Mouse (Mus musculus) c-Kit-negative CD71-positive TER-119-positive erythroid progenitor cells, embryonic 14.5 days (primary cell): ENCODE results near the gene Gm3448.
"Not testable (repeated sequence)": the region's sequence is repeated elsewhere in the genome, so short reads cannot be mapped to it uniquely, and the experiment has no call there.

ENCODE experiments used
- DNase-seq: peaks from one replicate; pipeline ENCODE4 v3.0.0-alpha.2; 2013; ENCODE audit warnings: low read depth, low spot score

Gene Gm3448

GRCm38 (mm10) chr17:15031414-15031813 lies 9.9 kb downstream of the Gm3448 start:
- not testable (repeated sequence) for DNase-seq

DNA sequence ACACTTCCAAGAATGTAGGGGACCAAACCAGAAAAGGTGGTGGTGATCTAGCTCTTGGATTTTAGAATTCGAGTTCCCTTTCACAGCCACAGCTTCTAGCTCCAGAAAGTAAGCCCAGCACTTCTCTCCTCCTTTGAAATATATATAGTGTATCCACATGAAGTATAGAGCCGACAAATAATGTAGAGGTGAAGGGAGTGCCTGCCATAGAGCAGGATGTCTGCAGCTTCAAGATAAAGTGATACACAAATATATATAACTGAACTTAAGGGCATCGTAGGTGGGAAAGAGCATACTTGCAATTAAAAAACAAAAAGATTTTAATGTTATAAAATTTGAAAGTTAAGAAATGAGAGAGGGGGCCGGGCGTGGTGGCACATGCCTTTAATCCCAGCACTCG lies 15.8 kb downstream of the Gm3448 start:
- DNase-seq = not testable (repeated sequence)

DNA sequence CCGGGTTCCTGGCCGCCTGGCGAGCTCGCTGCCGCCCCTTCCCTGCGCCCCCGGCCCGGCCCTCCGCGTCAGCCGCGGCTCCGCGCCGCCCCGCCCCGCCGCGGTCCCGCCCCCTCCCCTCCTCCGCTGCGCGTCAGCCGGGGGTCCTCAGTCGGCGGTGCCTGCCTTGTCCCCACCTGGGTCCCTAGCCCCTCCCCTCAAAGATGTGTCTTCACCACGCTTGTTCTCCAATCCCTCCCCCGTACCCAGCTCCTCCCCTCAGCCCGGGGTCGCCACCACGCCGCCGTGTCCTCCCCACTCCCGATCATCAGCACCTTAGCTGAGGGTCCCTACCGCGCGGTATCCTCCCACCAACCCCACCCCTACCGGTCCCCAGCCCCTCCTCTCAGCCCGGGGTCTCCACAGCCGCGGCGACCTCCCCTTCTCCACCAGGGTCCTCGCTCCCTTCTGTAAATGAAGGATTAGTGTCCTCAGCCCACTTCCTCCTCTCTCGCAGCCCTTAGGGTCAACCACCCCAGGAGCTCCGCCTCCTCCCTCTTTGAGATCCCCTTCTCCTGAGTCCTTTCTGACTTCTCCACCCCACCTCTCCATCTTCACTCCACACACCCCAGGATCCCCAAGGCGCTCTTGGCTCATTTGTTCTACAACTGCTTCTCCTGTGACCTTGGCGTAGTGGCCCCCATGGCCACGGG lies 16.7 kb downstream of the Gm3448 start:
- DNase-seq = not testable (repeated sequence)

DNA sequence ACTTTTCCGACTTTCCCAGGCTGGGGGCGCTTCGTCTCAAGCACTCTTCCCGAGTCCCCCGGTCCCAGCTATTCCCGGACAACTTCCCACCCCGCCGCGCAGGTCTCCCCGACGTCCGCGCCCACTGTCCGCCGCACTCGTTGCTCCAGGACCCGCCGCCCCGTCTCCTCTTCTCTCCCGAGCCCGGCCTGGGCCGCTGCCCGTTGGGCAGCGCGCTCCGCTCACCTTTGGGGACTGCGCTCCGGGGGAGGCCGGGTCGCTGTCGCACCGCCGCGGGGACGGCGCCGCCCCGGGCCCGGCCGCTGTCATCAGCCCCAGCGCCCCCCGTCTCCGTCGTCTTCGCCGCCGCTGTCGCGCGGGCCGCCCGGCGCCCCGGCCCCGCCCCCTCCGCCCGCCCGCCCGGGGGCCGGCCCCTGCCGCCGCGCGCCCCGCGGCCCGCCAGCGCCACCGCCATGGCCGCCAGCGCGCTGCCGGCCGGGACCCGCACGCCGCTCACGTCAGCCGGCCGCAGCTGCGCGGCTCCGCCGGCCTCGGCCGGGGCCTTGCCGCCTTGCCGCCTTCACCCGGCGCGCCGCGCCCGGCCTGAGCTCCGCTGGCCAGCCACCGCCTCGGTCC lies 17.4 kb downstream of the Gm3448 start:
- not testable (repeated sequence) for DNase-seq

- DNase-seq = not testable (repeated sequence)
Observed at GRCm38 (mm10) chr17:15021503-15022220, 19.7 kb downstream of the Gm3448 start.

- not testable (repeated sequence) for DNase-seq
Observed at GRCm38 (mm10) chr17:15009706-15010413, 31.5 kb downstream of the Gm3448 start, which contains the start of gene Gm3435. Gene Gm3435, plus strand, starts transcription at chr17:15010176.

DNA sequence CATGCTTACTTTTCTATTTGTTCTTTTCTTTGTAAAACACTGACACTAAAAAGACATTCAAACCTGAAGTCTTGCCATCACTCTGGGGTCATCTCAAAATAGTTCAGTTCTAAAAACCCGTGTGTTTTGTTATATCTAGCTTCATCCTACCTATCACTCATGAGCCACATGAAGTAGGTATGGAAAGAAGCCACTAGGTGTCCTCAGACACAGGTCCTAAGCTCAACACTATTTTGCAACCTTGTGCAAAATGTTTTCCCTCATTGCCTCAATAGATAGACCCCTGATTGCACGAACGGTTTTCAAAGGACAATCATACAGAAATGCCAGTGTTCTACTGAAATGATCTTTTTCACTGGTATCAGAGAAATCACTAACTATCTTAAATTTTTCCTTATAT lies 32.2 kb downstream of the Gm3448 start:
- DNase-seq = not testable (repeated sequence)

GRCm38 (mm10) chr17:15000047-15000446 lies 41.3 kb downstream of the Gm3448 start:
- DNase-seq = not testable (repeated sequence)

DNA sequence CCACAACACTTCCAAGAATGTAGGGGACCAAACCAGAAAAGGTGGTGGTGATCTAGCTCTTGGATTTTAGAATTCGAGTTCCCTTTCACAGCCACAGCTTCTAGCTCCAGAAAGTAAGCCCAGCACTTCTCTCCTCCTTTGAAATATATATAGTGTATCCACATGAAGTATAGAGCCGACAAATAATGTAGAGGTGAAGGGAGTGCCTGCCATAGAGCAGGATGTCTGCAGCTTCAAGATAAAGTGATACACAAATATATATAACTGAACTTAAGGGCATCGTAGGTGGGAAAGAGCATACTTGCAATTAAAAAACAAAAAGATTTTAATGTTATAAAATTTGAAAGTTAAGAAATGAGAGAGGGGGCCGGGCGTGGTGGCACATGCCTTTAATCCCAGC lies 47.2 kb downstream of the Gm3448 start:
- not testable (repeated sequence) for DNase-seq

- DNase-seq = not testable (repeated sequence)
Observed at GRCm38 (mm10) chr17:14993139-14993832, 48.1 kb downstream of the Gm3448 start.

GRCm38 (mm10) chr17:14992522-14993138 lies 48.7 kb downstream of the Gm3448 start:
- not testable (repeated sequence) for DNase-seq

DNA sequence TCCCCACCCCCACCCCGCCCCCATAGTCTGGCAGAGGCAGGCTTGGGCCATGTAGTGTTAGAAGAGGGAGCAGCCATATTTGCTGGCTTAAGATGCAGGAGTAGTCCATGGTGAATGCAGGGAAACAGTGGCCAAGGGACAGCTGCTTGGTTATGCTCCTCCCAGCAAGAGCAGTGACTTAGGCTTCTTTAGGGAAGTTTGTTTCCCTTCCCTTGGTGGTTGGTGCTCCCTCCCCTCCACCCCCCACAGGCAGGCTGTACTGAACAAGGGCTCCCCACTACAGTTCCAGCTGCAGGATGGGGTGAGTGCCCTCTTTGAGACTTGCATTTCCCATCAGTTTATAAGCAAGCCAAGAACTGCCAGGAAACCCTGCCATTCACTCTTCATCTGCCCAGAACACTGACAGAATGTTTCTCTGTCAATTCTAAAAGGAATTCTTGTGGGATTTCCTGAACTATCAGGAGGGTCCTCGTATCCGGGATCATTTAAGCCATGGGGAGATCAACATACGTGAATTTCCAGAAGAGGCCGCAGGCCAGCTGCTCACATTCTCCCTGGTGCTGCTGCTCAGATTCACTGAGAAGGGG lies 51.1 kb downstream of the Gm3448 start:
- not testable (repeated sequence) for DNase-seq

DNA sequence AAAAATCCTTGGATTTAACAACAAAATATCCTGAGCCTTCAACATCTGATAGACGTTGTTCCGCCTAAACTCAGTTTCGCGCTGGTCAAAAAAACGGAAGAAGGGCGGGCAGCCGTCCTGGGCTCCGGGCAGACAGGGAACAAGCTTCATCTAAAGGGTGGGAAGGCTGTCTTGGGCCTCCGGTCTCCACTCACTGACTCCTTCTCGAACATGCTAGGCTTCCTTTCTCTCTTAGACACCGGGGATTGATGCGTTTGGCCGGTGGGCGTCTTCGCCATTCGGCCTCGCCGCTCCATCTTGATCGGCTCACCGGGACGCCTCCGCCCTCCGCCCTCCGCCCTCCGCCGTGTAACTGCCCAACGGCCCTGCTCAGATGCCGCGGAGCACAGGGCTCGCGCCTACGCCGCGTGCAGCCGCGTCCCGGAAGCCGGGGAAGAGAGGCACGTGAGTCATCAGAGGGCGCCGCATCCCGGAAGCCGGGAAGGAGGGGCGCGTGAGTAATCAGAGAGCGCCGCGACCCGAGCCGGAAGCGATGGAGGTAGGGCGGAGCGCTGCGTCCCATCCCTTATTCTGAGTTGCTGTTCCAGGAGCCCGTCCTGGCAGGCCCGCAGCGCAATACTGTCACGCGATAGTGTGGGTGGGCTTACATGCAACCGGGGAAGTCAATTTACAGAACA lies 62.8 kb downstream of the Gm3448 start, which contains the start of the genes 9030025P20Rik and Gm3417:
Gene 9030025P20Rik, plus strand, starts transcription at position 107 of the 677 bp plus-strand sequence.
Gene Gm3417, minus strand, starts transcription at position 429 of the 677 bp plus-strand sequence.
- DNase-seq = not testable (repeated sequence)

DNA sequence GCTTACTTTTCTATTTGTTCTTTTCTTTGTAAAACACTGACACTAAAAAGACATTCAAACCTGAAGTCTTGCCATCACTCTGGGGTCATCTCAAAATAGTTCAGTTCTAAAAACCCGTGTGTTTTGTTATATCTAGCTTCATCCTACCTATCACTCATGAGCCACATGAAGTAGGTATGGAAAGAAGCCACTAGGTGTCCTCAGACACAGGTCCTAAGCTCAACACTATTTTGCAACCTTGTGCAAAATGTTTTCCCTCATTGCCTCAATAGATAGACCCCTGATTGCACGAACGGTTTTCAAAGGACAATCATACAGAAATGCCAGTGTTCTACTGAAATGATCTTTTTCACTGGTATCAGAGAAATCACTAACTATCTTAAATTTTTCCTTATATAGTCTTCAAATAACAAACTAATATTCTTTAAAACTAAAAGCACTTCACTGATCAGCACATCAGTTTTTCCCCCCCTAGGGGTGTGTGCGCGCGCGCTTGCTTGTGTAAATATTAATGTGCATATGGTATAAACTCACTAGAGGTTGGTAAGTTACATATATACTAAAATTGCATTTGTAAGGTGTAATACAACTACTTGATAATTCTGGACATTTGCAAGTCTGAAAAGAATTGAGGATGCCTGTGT lies 63.5 kb downstream of the Gm3448 start:
- DNase-seq = not testable (repeated sequence)

- not testable (repeated sequence) for DNase-seq
Observed at GRCm38 (mm10) chr17:14968373-14968913, 72.9 kb downstream of the Gm3448 start.

GRCm38 (mm10) chr17:14961557-14962154 lies 79.7 kb downstream of the Gm3448 start:
- not testable (repeated sequence) for DNase-seq

GRCm38 (mm10) chr17:14960951-14961556 lies 80.3 kb downstream of the Gm3448 start, which contains the start of gene Phf10:
Gene Phf10, minus strand, starts transcription at chr17:14961273.
- DNase-seq = not testable (repeated sequence)

- no peak for DNase-seq
Observed at GRCm38 (mm10) chr17:14960520-14960919, 80.8 kb downstream of the Gm3448 start.
